Mouse (Mus musculus) splenic B cell, adult 2 months (primary cell): ENCODE measurements around the gene Gm28374.
A peak's percentile ranks its signal among the peaks of the same experiment; 100 is the strongest.
"Not testable (repeated sequence)": the region's sequence is repeated elsewhere in the genome, so short reads cannot be mapped to it uniquely, and the experiment has no call there.

ENCODE experiments used
- DNase-seq: peaks from one replicate; pipeline ENCODE4 v3.0.0-alpha.2; 2011; ENCODE audit warnings: low read depth, low spot score
- H3K27me3 ChIP-seq: 2 replicates; pipeline ENCODE4 v1.6.1; 2012; ENCODE audit warnings: mild to moderate bottlenecking, low read length, moderate library complexity, mixed read lengths; ENCODE audit not compliant: control insufficient read depth, poor library complexity, insufficient read depth, severe bottlenecking
- H3K36me3 ChIP-seq: 2 replicates; pipeline ENCODE4 v1.6.1; 2012; ENCODE audit warnings: mild to moderate bottlenecking, low read length, moderate library complexity, mixed read lengths; ENCODE audit not compliant: control insufficient read depth, poor library complexity, insufficient read depth, severe bottlenecking

Gm28374 gene

GRCm38 (mm10) chr19:6054296-6054695 is 27.8 kb downstream of the Gm28374 start:
- Histone ChIP-seq H3K27me3 (no peaks in the 10 kb centered on the region), H3K36me3 (peaks cover 30% of the 10 kb centered on the region)
- DNase-seq: no peak

- DNase-seq: no peak
- Histone ChIP-seq H3K36me3 (peaks cover 30% of the 10 kb centered on the region), H3K27me3 (no peaks in the 10 kb centered on the region)
Measured at GRCm38 (mm10) chr19:6052516-6052915, 29.5 kb downstream of the Gm28374 start.

- DNase-seq: peak; percentile 80
- peaks cover 28% of the 10 kb centered on the region for H3K36me3 ChIP-seq
- no peaks in the 10 kb centered on the region for H3K27me3 ChIP-seq
Measured at GRCm38 (mm10) chr19:6048681-6049410, 33.2 kb downstream of the Gm28374 start.

- DNase-seq: no peak
- H3K27me3 ChIP-seq: no peaks in the 10 kb centered on the region
- H3K36me3 ChIP-seq: peaks cover 23% of the 10 kb centered on the region
Measured at GRCm38 (mm10) chr19:6047899-6048166, 34.2 kb downstream of the Gm28374 start.

- Histone ChIP-seq H3K36me3 (peaks cover 20% of the 10 kb centered on the region), H3K27me3 (no peaks in the 10 kb centered on the region)
- no peak for DNase-seq
Measured at GRCm38 (mm10) chr19:6047154-6047898, 34.7 kb downstream of the Gm28374 start.

GRCm38 (mm10) chr19:6046294-6047153 is 35.5 kb downstream of the Gm28374 start, which contains the start of gene Syvn1:
Syvn1 (plus strand) TSS chr19:6046576.
- Histone ChIP-seq H3K27me3 (no peaks in the 10 kb centered on the region), H3K36me3 (peaks cover 12% of the 10 kb centered on the region)
- DNase-seq: peak; percentile 95

GRCm38 (mm10) chr19:6045366-6046293 is 36.4 kb downstream of the Gm28374 start:
- peak; percentile 78 for DNase-seq
- peaks cover 9% of the 10 kb centered on the region for H3K36me3 ChIP-seq
- no peaks in the 10 kb centered on the region for H3K27me3 ChIP-seq

GRCm38 (mm10) chr19:6044102-6044501 is 38.0 kb downstream of the Gm28374 start:
- H3K27me3 ChIP-seq, H3K36me3 ChIP-seq: not testable (repeated sequence)
- DNase-seq: peak; percentile 77

- Histone ChIP-seq H3K27me3 (no peaks in the 10 kb centered on the region), H3K36me3 (no peaks in the 10 kb centered on the region)
- no peak for DNase-seq
Measured at GRCm38 (mm10) chr19:6042293-6042692, 39.8 kb downstream of the Gm28374 start.

GRCm38 (mm10) chr19:6040002-6040401 is 42.1 kb downstream of the Gm28374 start:
- peak; percentile 51 for DNase-seq
- no peaks in the 10 kb centered on the region for H3K36me3 ChIP-seq
- no peaks in the 10 kb centered on the region for H3K27me3 ChIP-seq

- no peaks in the 10 kb centered on the region for H3K36me3 ChIP-seq
- H3K27me3 ChIP-seq: no peaks in the 10 kb centered on the region
- DNase-seq: no peak
Measured at GRCm38 (mm10) chr19:6038326-6038725, 43.7 kb downstream of the Gm28374 start.

- DNase-seq: no peak
- Histone ChIP-seq H3K27me3 (no peaks in the 10 kb centered on the region), H3K36me3 (no peaks in the 10 kb centered on the region)
Measured at GRCm38 (mm10) chr19:6037695-6038094, 44.4 kb downstream of the Gm28374 start.

GRCm38 (mm10) chr19:6035966-6036585 is 46.0 kb downstream of the Gm28374 start:
- H3K27me3 ChIP-seq: no peaks in the 10 kb centered on the region
- no peak for DNase-seq
- H3K36me3 ChIP-seq: no peaks in the 10 kb centered on the region
